Mouse (Mus musculus) ES-Bruce4 (cell line): ENCODE results near the gene Elovl1.

Source experiments
- CTCF ChIP-seq: IDR thresholded peaks from one replicate; pipeline ENCODE4 v1.8.1; 2011; ENCODE audit warnings: low read depth, low read length
- POLR2A ChIP-seq: IDR thresholded peaks from one replicate; pipeline ENCODE4 v1.8.1; 2011; ENCODE audit warnings: low read length; ENCODE audit not compliant: insufficient read depth

GRCm38 (mm10) chr4:118457345-118457975 lies 29.6 kb downstream of the Elovl1 start, which contains the start of gene Mpl:
- TF ChIP-seq POLR2A, result no peak
- no peak for TF ChIP-seq CTCF
